Mouse (Mus musculus) E14TG2a.4 (cell line): ENCODE measurements at regions not wholly inside any gene's neighbourhood (a gene's known extent, or its start where the extent isn't known, plus 50 kb on each side); places are given as distances from the start of the nearest gene placed in this dataset.

Experiments
- CTCF ChIP-seq: conservative IDR thresholded peaks from 2 replicates; pipeline ENCODE4 v1.5.1; 2014; ENCODE audit warnings: low read length
- NANOG ChIP-seq: IDR thresholded peaks from 2 replicates; pipeline ENCODE4 v1.6.1; 2014; ENCODE audit warnings: borderline replicate concordance, low read length, mixed read lengths
- POU5F1 ChIP-seq: IDR thresholded peaks from 2 replicates; pipeline ENCODE4 v1.6.1; 2014; ENCODE audit warnings: low read length, borderline replicate concordance

DNA sequence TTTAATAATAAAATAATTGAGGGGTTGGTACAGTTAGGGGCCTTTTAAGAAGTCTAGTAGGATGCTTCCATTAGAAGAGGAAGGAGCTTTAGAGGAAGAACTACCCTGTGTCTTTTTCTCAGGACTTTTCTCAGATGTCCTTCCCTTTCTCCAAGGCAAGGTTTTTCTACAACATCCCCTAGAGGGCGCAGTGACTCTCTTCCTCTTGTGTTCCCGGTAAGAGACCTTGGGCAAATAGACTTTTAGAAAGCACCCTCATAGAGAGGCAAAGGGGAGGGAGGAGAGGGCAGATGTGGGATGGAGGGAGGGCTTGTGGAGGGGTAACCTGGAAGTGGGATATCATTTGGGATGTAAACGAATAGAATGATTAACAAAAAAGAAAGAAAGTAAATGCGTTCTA lies 572.6 kb upstream of the Sox9 start:
- TF ChIP-seq CTCF (peak; percentile 52), NANOG (no peak), POU5F1 (no peak)
